Mouse (Mus musculus) thymus, adult 2 months (tissue): ENCODE results near the gene Banf2.

Experiments used
- CTCF ChIP-seq: fragments of 200-500 bp; IDR thresholded peaks from 2 replicates; pipeline ENCODE4 v1.5.1; 2012; ENCODE audit warnings: mild to moderate bottlenecking, control low read depth, low read length, moderate library complexity, borderline replicate concordance; ENCODE audit not compliant: control insufficient read depth, poor library complexity, insufficient read depth; ENCODE audit errors: extremely low read depth
- POLR2A ChIP-seq: fragments of 200-500 bp; IDR thresholded peaks from 2 replicates; pipeline ENCODE4 v1.6.1; 2012; ENCODE audit warnings: mild to moderate bottlenecking, low read length, control low read depth, moderate library complexity; ENCODE audit not compliant: control insufficient read depth, poor library complexity, insufficient read depth; ENCODE audit errors: extremely low read depth

DNA sequence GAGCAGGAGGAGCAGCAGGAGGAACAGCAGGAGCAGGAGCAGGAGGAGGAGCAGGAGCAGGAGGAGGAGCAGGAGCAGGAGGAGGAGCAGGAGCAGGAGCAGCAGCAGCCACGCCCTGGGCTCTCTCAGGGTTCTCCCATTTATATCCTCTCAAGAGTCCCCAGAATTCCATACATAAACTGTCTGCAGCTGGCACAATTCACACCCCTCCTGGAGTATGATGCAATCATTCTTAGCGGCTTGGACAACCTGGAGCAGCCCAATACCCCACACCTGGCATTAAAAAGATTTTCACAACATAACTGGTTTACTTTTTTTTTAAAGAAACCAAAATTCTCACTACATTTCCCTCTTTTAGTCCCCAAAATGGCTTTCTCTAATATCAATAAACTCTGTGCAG is 12.9 kb upstream of the Banf2 start:
- TF ChIP-seq POLR2A (no peak), CTCF (no peak)
